Mouse (Mus musculus) forebrain, embryonic 11.5 days (tissue): ENCODE measurements around the gene Zfp503. TPM values are rescaled to one million over a fixed set of nuclear protein-coding genes. Genes with fewer than 3 reads are reported as not detected.

ENCODE experiments used
- ATAC-seq: fragments of 200-750 bp; cut with Nextera tagmentation; replicated peaks from 2 replicates; pipeline ENCODE4 v1.8.0; 2017; ENCODE audit warnings: moderate TSS enrichment; ENCODE audit not compliant: low FRiP score
- DNase-seq: peaks from one replicate; pipeline ENCODE4 v3.0.0-alpha.2; 2017; ENCODE audit warnings: low spot score
- H3K27ac ChIP-seq: fragments of 300-500 bp; sonication (generic); 2 replicates; pipeline ENCODE4 v1.5.1; 2014; ENCODE audit warnings: low read depth, low read length
- H3K27me3 ChIP-seq: fragments of 300-500 bp; sonication (generic); 2 replicates; pipeline ENCODE4 v1.6.1; 2014; ENCODE audit warnings: mild to moderate bottlenecking, low read length, mixed read lengths; ENCODE audit not compliant: control insufficient read depth, insufficient read depth
- H3K36me3 ChIP-seq: fragments of 300-500 bp; sonication (generic); 2 replicates; pipeline ENCODE4 v1.6.1; 2014; ENCODE audit warnings: mild to moderate bottlenecking, low read length, moderate library complexity, mixed read lengths; ENCODE audit not compliant: control insufficient read depth, insufficient read depth
- H3K4me1 ChIP-seq: fragments of 300-500 bp; sonication (generic); replicated peaks from 2 replicates; pipeline ENCODE4 v1.6.1; 2014; ENCODE audit warnings: low read length, mixed read lengths; ENCODE audit not compliant: control insufficient read depth, insufficient read depth
- H3K4me2 ChIP-seq: fragments of 300-500 bp; sonication (generic); 2 replicates; pipeline ENCODE4 v1.6.1; 2014; ENCODE audit warnings: low read depth, mild to moderate bottlenecking, low read length, moderate library complexity, mixed read lengths; ENCODE audit not compliant: severe bottlenecking
- H3K4me3 ChIP-seq: fragments of 300-500 bp; sonication (generic); 2 replicates; pipeline ENCODE4 v1.5.1; 2014; ENCODE audit warnings: low read depth, low read length
- H3K9ac ChIP-seq: fragments of 300-500 bp; sonication (generic); 2 replicates; pipeline ENCODE4 v1.6.1; 2014; ENCODE audit warnings: low read length
- H3K9me3 ChIP-seq: fragments of 300-500 bp; sonication (generic); 2 replicates; pipeline ENCODE4 v1.6.1; 2016; ENCODE audit warnings: low read length, mixed read lengths; ENCODE audit not compliant: control insufficient read depth
- WGBS: fragments of 180-500 bp; shearing (Covaris S2); extraction: QIAGEN DNeasy Blood & Tissue Kit; methylation state at CpG from one replicate; pipeline ENCODE4 v1.1.7; 2014; 5-methylcytosine and 5-hydroxymethylcytosine counted together
- microRNA-seq: library from miRNA; unstranded; fragments of <30 nt; microRNA quantifications from one replicate; pipeline ENCODE4, GENCODE M21; 2016; ENCODE audit not compliant: insufficient number of aligned reads
- polyA plus RNA-seq: library from polyadenylated mRNA; unstranded; fragments of >200 nt; fragmentation: Nextera tagmentation; extraction: Ambion mirVana; gene quantifications from 2 replicates; pipeline ENCODE4 v1.2.1, GENCODE M21; 2014

The Zfp503 gene
- polyA plus RNA-seq, 1 experiment from 2014 or later, result 6.6 TPM

GRCm38 (mm10) chr14:21936102-21936630, 53.2 kb downstream of the Zfp503 start:
- H3K36me3 ChIP-seq, result no peaks in the 10 kb centered on the region
- no peaks in the 10 kb centered on the region for H3K27me3 ChIP-seq
- no peak for DNase-seq
- no peak overlapping the region for H3K9ac ChIP-seq
- no peak overlapping the region for H3K4me3 ChIP-seq
- H3K4me2 ChIP-seq, result no peak overlapping the region
- H3K4me1 ChIP-seq, result no peaks in the 10 kb centered on the region
- no peaks in the 10 kb centered on the region for H3K9me3 ChIP-seq
- WGBS, result 83% methylated on average over 6 of the region's 6 CpGs
- no peak for ATAC-seq
- H3K27ac ChIP-seq, result no peak overlapping the region

Small RNA genes within 50 kb of the gene (microRNA-seq; reads per million reads assigned to microRNA genes)
- gene Gm27532, result not detected

Other genes starting within 250 kb of the Zfp503 start
- gene Samd8, start 239.1 kb downstream of the Zfp503 start, polyA plus RNA-seq, result 12.5 and 13.9 TPM in 2 replicates
- gene Dusp13, start 238.4 kb downstream of the Zfp503 start, polyA plus RNA-seq, result not detected in 2 replicates
- 254 and 262 TPM in 2 replicates for gene Vdac2, start 164.4 kb downstream of the Zfp503 start, polyA plus RNA-seq
- 11.9 and 13.7 TPM in 2 replicates for gene Comtd1, start 140.6 kb downstream of the Zfp503 start, polyA plus RNA-seq
- gene Lrmda, start 30.1 kb upstream of the Zfp503 start, polyA plus RNA-seq, result not detected in 2 replicates